Mouse (Mus musculus): ENCODE data around the gene Gramd1a. TPM values are rescaled to one million over a fixed set of nuclear protein-coding genes. Genes with fewer than 3 reads are reported as not detected.

Gramd1a gene
- polyA plus RNA-seq, 1 experiment from 2014 or later, result 57.9 TPM

DNA sequence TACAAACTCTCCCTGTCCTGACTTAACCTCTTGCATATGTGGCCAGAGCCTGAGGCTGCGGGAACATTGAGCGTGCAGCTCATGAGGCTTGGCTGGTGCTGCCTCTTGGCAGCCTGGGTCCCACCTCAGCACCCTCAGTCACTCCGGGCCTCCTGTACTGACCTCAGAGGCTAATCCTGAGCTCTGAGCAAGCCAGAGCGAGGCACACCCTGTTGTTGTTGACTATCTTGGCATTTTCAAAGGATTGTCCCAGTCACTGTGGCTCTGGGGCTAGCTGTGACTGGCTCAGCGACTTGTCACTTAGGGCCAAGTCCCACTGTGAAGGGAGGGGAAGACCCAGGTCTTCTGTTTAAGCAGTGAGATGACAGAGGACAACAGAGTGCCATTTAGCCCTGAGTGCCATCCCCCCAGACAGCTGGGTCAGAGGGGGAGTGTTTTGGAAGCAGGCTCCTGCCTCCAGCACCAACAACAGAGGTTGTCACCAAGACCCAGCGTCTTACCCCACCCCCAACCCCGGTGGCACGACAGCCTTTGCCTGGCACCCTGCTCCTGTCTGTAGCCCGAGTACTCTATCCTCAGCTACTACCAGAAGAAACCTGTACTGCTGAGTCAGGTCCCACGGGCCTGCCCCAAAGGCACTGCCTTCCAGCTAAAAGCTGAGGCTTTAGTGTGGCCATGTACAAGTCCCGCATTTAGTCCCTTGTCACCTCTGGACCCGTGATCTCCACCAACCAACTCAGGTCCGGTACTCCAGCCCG lies 72.7 kb downstream of the Gramd1a start:
- peaks cover 16% of the 10 kb centered on the region; the same call in 1 of the 2 replicates for H3K4me1 ChIP-seq (ENCODE audit: control insufficient read depth, insufficient read depth, low read length)
- 56% methylated on average over 14 of the region's 14 CpGs for WGBS
- peak overlapping the region; percentile 73 for H3K27ac ChIP-seq (ENCODE audit: low read length)
- no peaks in the 10 kb centered on the region for H3K27me3 ChIP-seq (ENCODE audit: control insufficient read depth, insufficient read depth, low read length)
- H3K4me2 ChIP-seq (ENCODE audit: low read depth, low read length), result no peak overlapping the region
- no peak overlapping the region for H3K9ac ChIP-seq (ENCODE audit: low read length)
- H3K9me3 ChIP-seq (replicated peaks; ENCODE audit: control insufficient read depth, low read length), result no peaks in the 10 kb centered on the region
- H3K4me3 ChIP-seq (replicated peaks; ENCODE audit: low read length), result no peak overlapping the region
- peak; percentile 22; the same call in 1 of the 2 replicates for ATAC-seq (ENCODE audit: insufficient read depth, low FRiP score)
- no peaks in the 10 kb centered on the region for H3K36me3 ChIP-seq (ENCODE audit: control insufficient read depth, insufficient read depth, low read length)

DNA sequence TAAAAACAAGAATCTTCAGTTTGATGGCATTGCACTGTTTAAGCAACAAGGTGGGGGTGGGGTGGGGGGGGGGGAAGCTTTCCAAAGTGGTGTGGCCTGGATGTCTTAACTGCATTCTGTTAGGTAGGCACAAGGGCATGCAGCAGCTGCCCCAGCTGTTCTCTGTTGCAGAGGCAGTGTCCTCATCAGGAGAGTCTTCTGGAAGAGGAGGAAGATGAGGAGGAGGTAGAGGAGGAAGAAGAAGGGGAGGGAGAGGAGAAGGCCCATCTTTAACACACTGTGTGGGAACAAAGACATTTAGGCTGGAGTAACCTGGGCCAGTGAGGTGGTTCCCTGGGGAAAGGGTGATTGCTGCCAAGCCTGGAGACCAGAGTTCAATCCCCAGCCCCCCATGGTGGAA lies 73.6 kb downstream of the Gramd1a start:
- Histone ChIP-seq H3K9ac (ENCODE audit: low read length) (no peak overlapping the region), H3K36me3 (ENCODE audit: control insufficient read depth, insufficient read depth, low read length) (no peaks in the 10 kb centered on the region), H3K27ac (ENCODE audit: low read length) (no peak overlapping the region), H3K4me3 (replicated peaks; ENCODE audit: low read length) (no peak overlapping the region), H3K4me1 (ENCODE audit: control insufficient read depth, insufficient read depth, low read length) (peaks cover 22% of the 10 kb centered on the region; the same call in 1 of the 2 replicates), H3K9me3 (replicated peaks; ENCODE audit: control insufficient read depth, low read length) (no peaks in the 10 kb centered on the region), H3K4me2 (ENCODE audit: low read depth, low read length) (no peak overlapping the region), H3K27me3 (ENCODE audit: control insufficient read depth, insufficient read depth, low read length) (no peaks in the 10 kb centered on the region)
- no peak for ATAC-seq (ENCODE audit: insufficient read depth, low FRiP score)

DNA sequence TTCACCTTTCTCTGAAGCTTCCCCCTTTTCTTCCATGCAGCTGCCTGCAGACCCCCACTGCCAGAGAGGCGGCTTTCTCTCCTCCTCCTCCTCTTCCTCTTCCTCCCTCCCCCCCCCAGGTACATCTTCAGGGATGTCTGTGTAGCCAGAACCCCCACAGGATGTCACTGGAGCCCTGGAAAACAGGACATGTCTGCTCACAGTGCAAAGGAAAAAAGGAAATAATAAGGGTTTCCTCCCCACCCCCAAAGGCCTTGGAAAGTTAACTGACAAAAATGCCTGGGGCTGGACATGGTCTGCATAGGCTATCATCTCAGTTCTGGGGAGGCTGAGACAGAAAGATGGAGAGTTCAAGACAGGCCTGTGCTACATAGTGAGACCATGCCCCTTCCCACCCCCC lies 74.6 kb downstream of the Gramd1a start:
- WGBS, result 48% methylated on average over 1 of the region's 1 CpGs
- Histone ChIP-seq H3K4me3 (replicated peaks; ENCODE audit: low read length) (no peak overlapping the region), H3K4me1 (ENCODE audit: control insufficient read depth, insufficient read depth, low read length) (peaks cover 22% of the 10 kb centered on the region; the same call in 1 of the 2 replicates), H3K4me2 (ENCODE audit: low read depth, low read length) (no peak overlapping the region), H3K27ac (ENCODE audit: low read length) (no peak overlapping the region), H3K9me3 (replicated peaks; ENCODE audit: control insufficient read depth, low read length) (no peaks in the 10 kb centered on the region), H3K36me3 (ENCODE audit: control insufficient read depth, insufficient read depth, low read length) (no peaks in the 10 kb centered on the region), H3K9ac (ENCODE audit: low read length) (no peak overlapping the region), H3K27me3 (ENCODE audit: control insufficient read depth, insufficient read depth, low read length) (no peaks in the 10 kb centered on the region)
- no peak for ATAC-seq (ENCODE audit: insufficient read depth, low FRiP score)

DNA sequence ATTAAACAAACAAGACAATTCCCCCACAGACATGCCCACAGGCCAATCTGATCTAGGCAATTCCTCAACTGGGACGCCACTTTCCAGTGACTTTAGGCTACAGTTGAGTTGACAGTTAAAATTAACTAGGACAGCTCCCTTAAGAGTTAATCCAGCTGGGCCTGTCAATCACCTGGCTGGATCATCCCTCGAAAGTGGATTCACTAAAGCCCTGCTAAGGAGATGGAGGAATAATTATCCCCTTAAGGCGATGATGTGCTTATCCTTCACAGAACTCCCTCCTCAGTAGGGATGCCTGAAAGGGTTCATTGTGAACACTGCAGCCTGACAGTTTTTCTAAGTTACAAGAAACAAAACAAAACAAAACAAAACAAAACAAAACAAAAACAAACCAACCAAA lies 75.1 kb downstream of the Gramd1a start:
- Histone ChIP-seq H3K9ac (ENCODE audit: low read length) (no peak overlapping the region), H3K36me3 (ENCODE audit: control insufficient read depth, insufficient read depth, low read length) (no peaks in the 10 kb centered on the region), H3K27me3 (ENCODE audit: control insufficient read depth, insufficient read depth, low read length) (no peaks in the 10 kb centered on the region), H3K4me3 (replicated peaks; ENCODE audit: low read length) (no peak overlapping the region), H3K9me3 (replicated peaks; ENCODE audit: control insufficient read depth, low read length) (no peaks in the 10 kb centered on the region), H3K4me1 (ENCODE audit: control insufficient read depth, insufficient read depth, low read length) (peaks cover 22% of the 10 kb centered on the region; the same call in 1 of the 2 replicates), H3K4me2 (ENCODE audit: low read depth, low read length) (no peak overlapping the region), H3K27ac (ENCODE audit: low read length) (no peak overlapping the region)
- ATAC-seq (ENCODE audit: insufficient read depth, low FRiP score), result no peak
- 62% methylated on average over 3 of the region's 3 CpGs for WGBS

Other genes starting within 250 kb of the Gramd1a start
- gene Mag, start 241.0 kb downstream of the Gramd1a start, polyA plus RNA-seq (2015; fragmentation: Nextera tagmentation; extraction: Ambion mirVana), result 0.35 and 0.45 TPM in 2 replicates
- not detected in 2 replicates for gene Hamp2, start 231.2 kb downstream of the Gramd1a start, polyA plus RNA-seq (2015; fragmentation: Nextera tagmentation; extraction: Ambion mirVana)
- gene Hamp, start 211.9 kb downstream of the Gramd1a start, polyA plus RNA-seq (2015; fragmentation: Nextera tagmentation; extraction: Ambion mirVana), result 0.90 and 1.1 TPM in 2 replicates
- 12.8 and 16.0 TPM in 2 replicates for gene Usf2, start 199.1 kb downstream of the Gramd1a start, polyA plus RNA-seq (2015; fragmentation: Nextera tagmentation; extraction: Ambion mirVana)
- gene Lsr, start 182.4 kb downstream of the Gramd1a start, polyA plus RNA-seq (2015; fragmentation: Nextera tagmentation; extraction: Ambion mirVana), result 99.6 and 107 TPM in 2 replicates
- 8.8 and 10.0 TPM in 2 replicates for gene Fam187b, start 182.1 kb downstream of the Gramd1a start, polyA plus RNA-seq (2015; fragmentation: Nextera tagmentation; extraction: Ambion mirVana)
- 28.0 and 31.0 TPM in 2 replicates for gene Fxyd5, start 113.4 kb downstream of the Gramd1a start, polyA plus RNA-seq (2015; fragmentation: Nextera tagmentation; extraction: Ambion mirVana)
- gene Fxyd7, start 104.4 kb downstream of the Gramd1a start, polyA plus RNA-seq (2015; fragmentation: Nextera tagmentation; extraction: Ambion mirVana), result 22.2 and 25.8 TPM in 2 replicates
- 127 and 129 TPM in 2 replicates for gene Fxyd1, start 98.7 kb downstream of the Gramd1a start, polyA plus RNA-seq (2015; fragmentation: Nextera tagmentation; extraction: Ambion mirVana)
- 0.92 and 1.7 TPM in 2 replicates for gene Lgi4, start 96.6 kb downstream of the Gramd1a start, polyA plus RNA-seq (2015; fragmentation: Nextera tagmentation; extraction: Ambion mirVana)
- gene Fxyd3, start 79.2 kb downstream of the Gramd1a start, polyA plus RNA-seq (2015; fragmentation: Nextera tagmentation; extraction: Ambion mirVana), result 497 and 614 TPM in 2 replicates
- 35.7 and 36.0 TPM in 2 replicates for gene Hpn, start 40.6 kb downstream of the Gramd1a start, polyA plus RNA-seq (2015; fragmentation: Nextera tagmentation; extraction: Ambion mirVana)
- 0.80 and 1.4 TPM in 2 replicates for gene Scn1b, start 28.9 kb downstream of the Gramd1a start, polyA plus RNA-seq (2015; fragmentation: Nextera tagmentation; extraction: Ambion mirVana)
- gene Scgb2b2, start 134.6 kb upstream of the Gramd1a start, polyA plus RNA-seq (2015; fragmentation: Nextera tagmentation; extraction: Ambion mirVana), result not detected in 2 replicates
- not detected in 2 replicates for gene Scgb1b2, start 135.9 kb upstream of the Gramd1a start, polyA plus RNA-seq (2015; fragmentation: Nextera tagmentation; extraction: Ambion mirVana)
- gene Scgb2b3, start 206.2 kb upstream of the Gramd1a start, polyA plus RNA-seq (2015; fragmentation: Nextera tagmentation; extraction: Ambion mirVana), result not detected in 2 replicates
- gene Scgb1b3, start 219.7 kb upstream of the Gramd1a start, polyA plus RNA-seq (2015; fragmentation: Nextera tagmentation; extraction: Ambion mirVana), result not detected in 2 replicates

All from stomach, embryonic 16.5 days (tissue).